Mouse (Mus musculus) layer of hippocampus, postnatal 10 days (tissue): ENCODE data around the gene Arl11. TPM values are rescaled to one million over a fixed set of nuclear protein-coding genes. Genes with fewer than 3 reads are reported as not detected.

ENCODE experiments used
- DNase-seq, 2 experiments: peaks; one replicate each; pipeline ENCODE4 v3.0.0; 2021; ENCODE audit warnings: low spot score in 2 of 2
- long read RNA-seq: library from polyadenylated mRNA; stranded (forward); transcript quantifications from one replicate; pipeline ENCODE4 v2.0.0, GENCODE M21; 2023
- total RNA-seq, 2 experiments: library from RNA; stranded (reverse); gene quantifications; 2 replicates each; pipeline ENCODE4 v1.2.3; 2021

The Arl11 gene
- under 1 TPM; 0.51 to 0.73 TPM for total RNA-seq
- long read RNA-seq, partial matches to known transcripts, result 0 of 1 reads
- long read RNA-seq, other reads (novel, unspliced or antisense), result 0 of 1 reads

GRCm38 (mm10) chr14:61309593-61309992, at the start of gene Arl11:
Arl11 (plus strand) TSS chr14:61309753.
- no peak for DNase-seq

DNA sequence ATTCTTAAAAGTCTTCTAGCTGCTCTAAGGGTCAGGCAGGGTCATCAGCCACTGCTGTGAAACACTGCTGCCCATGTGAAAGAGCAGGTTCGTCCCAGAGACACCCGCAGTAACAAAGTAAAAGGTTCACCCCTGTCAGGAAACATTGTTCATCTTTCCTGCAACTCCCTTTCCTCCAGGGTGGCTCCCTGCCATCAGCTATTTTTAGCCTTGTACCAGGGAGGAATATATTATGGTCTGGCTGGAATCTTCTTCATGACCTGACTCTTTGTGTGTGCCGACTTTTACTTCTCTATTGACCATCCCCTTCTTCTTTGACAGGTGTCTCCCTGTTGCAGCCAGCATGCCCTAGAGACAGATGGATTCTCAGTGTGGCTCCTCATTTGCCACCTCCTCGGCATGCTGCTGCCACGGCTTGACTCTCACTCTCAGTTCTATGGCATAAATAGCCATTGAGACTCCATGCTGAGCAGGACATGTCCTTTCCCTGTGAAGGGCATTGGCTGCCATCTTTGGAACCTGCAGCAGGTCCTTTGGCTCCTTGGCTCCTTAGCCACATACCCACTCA, 41.6 kb upstream of the Arl11 start:
- DNase-seq, result peak in 1 of 2 experiments; percentile 6

DNA sequence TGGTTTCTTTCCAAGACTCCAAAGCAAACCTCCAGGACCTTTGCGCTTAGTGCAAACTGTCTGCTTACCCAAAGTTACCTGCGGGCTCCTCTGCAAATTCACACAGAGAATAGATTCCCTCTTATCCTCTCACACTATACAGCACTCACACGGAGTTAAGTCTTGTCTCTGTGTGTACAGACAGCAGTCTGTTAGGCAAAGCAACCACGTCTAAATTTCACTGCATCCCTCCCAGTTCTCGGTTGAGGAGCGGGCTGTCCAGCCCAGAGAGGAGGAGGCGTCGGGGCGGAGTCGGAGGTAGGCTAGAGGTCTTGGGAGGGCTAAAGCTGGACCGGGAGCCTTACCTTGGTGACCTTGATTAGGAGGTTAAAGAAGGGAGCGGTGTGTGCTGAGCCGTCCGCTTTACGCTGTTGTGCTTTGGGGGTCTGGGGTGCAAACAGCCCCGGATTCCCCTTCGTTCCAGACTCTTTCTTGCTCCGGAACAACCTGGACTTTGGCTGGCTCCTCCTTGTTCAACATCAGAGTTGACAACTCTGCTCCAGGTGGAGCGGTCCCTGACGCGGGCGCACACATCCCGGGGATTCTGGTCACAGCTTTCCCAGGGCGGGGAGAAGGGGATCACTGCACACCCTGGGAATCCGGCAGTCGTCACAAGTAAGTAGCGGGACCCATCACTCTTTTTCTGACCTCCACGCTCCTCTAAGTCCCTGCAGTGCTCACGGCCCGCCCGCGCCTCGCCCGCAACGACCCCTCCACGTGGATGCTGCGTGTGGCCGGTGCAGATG, 34.9 kb upstream of the Arl11 start:
- DNase-seq, result no peak

DNA sequence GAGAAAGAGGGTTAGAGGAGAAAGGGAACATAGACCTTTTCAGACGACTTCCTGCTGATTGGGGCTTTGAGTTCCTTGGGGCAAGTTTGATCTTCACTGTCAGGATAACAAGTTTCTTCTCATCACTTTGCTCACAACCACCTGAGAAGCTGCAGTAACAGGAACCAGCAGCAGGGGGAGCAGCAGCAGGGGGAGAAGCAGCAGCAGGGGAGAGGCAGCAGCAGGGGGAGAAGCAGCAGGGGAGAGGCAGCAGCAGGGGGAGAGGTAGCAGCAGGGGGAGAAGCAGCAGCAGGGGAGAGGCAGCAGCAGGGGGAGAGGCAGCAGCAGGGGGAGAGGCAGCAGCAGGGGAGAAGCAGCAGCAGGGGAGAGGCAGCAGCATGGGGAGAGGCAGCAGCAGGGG, 32.3 kb upstream of the Arl11 start:
- DNase-seq, result peak; percentile 45 to 52

- no peak for DNase-seq
These were observed 30.8 kb upstream of the Arl11 start for GRCm38 (mm10) chr14:61278676-61279300.

DNA sequence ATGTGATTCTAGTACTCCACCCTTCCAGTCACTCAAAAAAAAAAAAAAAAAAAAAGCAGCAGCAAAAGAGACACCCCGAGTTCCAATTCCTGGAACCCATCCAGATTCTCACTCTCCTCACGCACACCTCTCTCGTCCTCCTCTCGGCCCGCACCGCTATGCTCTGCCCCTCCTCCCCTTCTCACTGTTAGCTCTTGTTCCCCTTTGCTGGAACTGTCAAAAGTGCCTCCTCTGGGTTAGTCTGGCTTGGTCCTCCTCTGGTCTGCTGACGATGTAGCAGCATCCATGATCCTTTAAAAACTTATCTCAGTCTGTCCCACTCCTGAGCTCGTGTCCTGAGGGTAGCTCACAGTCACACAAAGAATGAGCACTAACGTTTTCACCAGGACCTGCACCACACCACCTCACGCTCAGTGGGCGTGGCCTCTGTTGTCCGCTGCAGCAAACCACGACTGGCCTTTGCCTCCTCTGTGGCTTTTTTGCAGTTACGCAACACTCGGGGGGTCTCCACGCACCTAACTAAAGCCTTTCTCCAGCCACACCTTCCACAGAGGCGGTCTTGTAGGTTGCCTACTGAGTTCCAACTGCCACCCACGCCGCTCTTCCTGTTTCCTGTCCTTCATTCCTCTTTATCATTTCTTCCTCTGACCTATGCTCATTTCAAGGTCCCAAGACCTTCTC, 20.8 kb upstream of the Arl11 start:
- DNase-seq, result no peak

DNA sequence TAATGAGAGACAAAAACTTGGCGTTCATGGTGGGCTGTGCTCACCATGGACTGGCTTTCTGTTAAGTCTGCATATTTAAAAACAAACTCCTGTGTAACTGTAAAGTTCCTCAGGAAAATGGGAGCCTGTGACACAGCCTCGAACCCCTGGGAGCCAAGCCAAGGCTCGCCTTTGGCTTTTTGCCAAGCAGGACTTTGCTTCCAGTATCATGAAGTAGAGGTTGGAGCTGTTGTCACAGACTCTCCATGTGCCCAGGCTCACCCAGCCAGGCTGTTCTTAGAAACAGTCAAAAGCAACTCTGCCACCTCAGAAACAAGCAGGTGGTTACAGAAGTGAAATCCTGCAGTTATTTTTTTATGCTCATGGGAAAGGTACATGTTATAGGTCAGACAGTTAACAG, 18.9 kb upstream of the Arl11 start:
- peak in 1 of 2 experiments; percentile 22 for DNase-seq

DNA sequence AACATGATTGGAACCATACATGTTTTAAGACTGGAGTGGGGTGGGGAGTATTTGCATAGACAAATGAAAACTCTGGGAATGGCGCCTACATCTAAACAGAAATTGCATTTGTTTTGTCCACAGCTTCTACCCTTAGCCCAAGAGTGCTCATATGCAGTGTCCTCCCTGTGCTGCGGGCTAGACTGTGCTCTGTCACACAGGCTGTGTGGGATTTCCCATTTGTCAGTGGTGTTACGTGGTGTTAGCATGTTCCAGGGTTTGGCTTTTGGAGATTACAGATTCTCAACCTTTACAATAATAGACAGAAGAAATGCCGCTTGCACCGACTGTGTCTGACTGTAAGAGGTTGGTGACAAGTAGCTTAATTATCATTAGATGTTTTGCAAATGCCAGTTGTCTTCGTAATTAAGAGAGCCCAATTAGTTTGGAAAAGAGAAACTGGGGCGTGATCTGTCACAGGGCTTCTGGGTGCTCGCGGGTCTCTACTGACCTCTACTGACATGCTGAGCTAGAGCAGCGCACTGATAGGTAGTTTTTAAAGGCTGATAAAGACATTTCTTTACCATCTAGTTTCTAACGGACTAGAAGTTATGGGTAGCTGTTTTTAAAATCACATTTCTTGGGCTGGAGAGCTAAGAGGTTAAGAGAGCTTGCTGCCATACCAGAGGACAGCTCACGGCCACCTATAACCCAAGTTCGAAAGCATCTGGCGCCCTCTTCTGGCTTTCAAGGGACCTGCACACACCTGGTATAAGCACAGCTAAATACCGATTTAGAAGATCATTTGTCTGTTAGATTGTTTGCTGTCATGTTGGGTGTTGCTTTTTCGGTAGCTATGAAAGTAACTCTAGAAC, 15.4 kb upstream of the Arl11 start:
- peak; percentile 75 to 81 for DNase-seq

DNA sequence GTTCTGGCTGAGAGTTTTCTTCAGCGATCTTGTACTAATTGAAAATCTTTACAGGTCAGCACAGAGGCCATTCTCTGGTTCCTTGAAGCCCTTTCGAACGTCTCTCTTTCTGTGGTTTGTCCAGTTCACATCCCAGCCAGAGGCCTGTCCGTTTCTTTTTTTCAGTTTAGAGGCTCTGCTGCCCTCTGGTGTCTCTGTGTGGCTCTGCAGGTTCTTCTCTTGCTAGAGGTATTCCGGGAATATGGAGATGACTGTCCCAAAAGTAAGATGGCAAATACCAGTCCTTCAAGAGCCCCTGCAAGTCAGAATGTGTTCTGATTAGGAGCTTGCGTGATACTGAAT, 14.8 kb upstream of the Arl11 start:
- peak; percentile 69 to 70 for DNase-seq

GRCm38 (mm10) chr14:61299810-61300209, 9.7 kb upstream of the Arl11 start:
- no peak for DNase-seq

GRCm38 (mm10) chr14:61301323-61301722, 8.2 kb upstream of the Arl11 start:
- no peak for DNase-seq

- no peak for DNase-seq
These were observed 7.1 kb upstream of the Arl11 start for GRCm38 (mm10) chr14:61302428-61302827.

DNA sequence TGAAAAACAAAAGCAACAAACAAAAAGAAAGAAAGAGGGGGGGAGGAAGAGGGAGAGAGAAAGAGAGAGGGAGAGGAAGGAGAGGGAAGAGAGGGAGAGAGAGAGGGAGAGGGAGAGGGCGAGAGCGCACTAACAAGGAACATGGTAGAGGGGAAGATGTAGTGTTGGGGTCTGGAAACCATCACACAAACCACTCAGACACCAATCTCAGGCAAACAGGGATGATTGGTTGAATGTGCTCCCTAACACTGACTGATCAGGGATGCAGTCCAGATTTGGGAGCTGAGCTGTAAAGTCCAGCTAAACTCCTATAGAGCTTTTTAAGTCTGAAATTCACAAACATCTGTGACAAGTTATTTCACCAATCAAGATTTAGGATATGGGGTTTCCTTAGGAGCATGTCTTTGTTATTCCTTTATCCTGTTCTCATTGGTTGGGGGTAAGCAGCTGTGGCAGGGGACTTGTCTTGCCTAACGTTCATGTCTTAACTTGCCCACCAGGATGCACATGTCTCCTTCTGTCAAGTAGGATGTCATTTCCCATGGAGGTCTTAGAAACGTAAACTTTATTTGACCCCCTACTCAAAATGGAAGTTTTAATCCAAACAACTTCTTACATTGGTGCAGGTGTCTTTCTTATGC, 5.5 kb upstream of the Arl11 start:
- DNase-seq, result no peak

DNA sequence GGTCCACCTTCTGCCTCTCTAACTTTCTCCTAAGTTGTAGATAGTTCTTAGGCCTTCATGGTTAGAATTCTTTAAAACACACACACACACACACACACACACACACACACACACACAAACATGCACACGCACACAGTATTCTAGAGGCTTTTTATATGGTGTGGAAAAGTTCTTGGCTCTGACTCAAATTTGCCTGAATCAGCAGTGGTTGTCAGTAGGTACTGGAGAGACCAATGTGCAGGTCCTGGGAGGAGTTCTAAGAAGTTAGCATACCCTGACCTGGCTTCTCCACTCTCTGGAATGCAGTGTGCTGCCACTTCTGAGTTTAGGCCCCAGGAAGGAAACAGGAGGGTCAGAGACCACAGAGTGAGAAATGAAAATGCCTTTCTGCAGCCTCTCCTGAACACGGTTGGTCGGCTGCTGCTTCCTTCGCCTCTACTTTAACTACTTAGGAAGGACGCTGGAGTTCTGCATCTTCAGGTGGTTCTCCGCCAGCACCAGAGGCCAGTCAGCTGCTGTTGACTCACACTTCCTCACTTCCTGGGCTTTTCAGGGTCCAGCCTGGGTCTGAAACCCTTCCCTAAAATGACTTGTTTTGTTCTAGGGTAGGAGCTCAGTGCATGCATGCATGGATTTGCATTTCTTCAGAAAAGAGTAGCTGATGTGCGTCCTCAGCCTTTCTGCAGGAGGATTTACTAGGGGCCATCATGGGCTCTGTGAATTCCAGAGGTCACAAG, 651 bp downstream of the Arl11 start:
- no peak for DNase-seq

- DNase-seq, result peak in 1 of 2 experiments; percentile 14
These were observed 1.4 kb downstream of the Arl11 start for GRCm38 (mm10) chr14:61310963-61311362.

DNA sequence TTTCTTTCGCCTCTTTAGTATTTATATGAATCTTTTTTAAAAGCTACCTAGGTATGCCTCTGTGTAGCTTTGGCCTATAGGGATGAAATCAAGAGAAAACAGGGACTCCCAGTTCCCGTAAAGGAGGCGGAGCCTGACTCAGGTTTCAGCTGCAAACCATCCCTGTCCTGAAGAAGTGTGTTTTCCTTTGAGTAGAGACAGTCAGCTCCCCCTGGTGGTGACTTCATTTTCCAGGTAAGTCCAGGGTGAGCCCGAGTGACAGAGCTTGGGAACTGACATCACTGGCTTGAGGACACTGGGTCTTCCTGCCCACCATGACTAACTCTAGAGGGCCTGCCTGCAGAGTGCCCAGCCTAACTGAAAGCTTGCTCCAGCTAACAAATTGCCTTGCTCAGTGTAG, 7.3 kb downstream of the Arl11 start:
- DNase-seq, result peak; percentile 39 to 57

GRCm38 (mm10) chr14:61320765-61321164, 11.2 kb downstream of the Arl11 start:
- DNase-seq, result no peak

- DNase-seq, result no peak
These were observed 11.6 kb downstream of the Arl11 start for GRCm38 (mm10) chr14:61321200-61321599.

DNA sequence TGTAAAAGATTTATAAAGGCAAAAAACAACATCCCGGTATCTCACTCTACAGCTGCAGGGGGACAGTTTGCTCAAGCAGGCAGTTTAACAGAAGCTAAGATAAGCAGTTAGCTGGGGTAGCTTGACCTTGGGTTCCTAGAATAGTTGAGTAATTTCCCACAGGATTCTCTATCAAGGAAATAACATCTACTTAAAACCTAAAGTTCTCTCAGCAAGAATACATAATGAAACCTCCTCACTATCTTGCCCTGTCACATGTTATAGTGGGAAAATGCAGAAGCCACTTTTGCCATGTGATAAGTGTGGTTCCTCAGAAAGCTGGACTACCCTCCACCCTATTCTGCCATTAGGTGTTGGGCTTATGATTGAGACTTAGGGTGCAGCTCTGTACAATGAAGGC, 13.2 kb downstream of the Arl11 start:
- no peak for DNase-seq

GRCm38 (mm10) chr14:61327007-61327406, 17.5 kb downstream of the Arl11 start:
- DNase-seq, result peak in 1 of 2 experiments; percentile 16
